8 mouse cellular contexts compared by ENCODE assay signal in the genomic region with DNA sequence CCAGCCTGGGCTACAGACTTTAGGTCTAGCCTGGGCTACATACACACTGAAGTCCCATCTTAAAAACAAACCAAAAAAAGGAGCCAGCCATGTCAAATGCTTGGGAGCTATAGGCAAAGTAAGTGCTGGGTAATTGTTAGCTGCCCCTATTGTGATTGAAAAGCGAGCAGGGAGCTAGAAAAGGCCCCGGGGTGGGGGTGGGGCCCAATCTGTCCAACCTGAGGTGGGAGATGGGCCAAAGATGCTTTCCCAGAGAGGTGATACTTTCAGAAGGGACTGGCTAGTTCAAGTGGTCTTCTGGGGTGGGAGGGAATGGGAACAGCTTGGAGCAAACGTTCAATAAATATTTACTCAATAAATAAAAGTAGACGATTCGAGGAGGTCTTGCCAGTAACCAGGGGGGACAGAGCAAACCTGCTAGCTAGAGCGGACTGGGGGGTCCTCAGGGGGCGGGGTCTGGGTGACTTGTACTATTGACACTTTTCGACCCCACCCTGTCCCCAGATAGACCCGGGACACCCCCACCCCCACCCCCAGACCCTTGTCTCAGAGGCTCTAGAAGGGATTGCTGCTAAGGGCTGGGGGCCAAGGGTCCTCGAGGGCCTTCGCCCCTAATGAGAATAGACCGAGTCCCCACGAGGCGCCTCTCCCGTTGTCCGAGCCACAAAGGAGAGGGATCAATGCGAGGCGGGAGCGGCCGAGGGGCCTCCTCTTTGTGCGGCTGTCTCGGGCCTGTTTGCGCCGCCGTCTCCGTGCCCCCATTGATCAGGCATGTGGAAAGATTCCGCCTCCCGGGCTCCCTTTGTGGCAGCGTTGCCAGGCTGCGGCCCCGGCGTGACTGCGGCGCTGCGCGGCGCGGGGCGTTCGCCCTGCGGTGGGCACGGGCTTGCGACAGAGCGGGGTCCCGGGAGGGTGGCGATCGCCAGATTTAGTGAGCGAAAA. TPM values are rescaled to one million over a fixed set of nuclear protein-coding genes. Genes with fewer than 3 reads are reported as not detected.
DNase-seq lines count a peak whose midpoint lies in the region; ATAC-seq and TF ChIP-seq lines count a peak whose summit lies in the region.

No protein-coding gene starts in this region.

- WGBS in lung, postnatal 0 days: 6% methylated on average over 48 of the region's 48 CpGs
- 1% methylated on average over 48 of the region's 48 CpGs for WGBS in hindbrain, embryonic 16.5 days

- peak overlapping the region; percentile 19; the same call in 1 of the 2 replicates for H3K4me3 ChIP-seq in lung, postnatal 0 days (ENCODE audit: low read depth, low read length)
- H3K4me3 ChIP-seq in hindbrain, embryonic 16.5 days (ENCODE audit: low read length): peak overlapping the region; percentile 42

- H3K9ac ChIP-seq in lung, postnatal 0 days (replicated peaks; ENCODE audit: low read depth): no peak overlapping the region; the same call in 1 of the 2 replicates
- peak overlapping the region; percentile 79 for H3K9ac ChIP-seq in hindbrain, embryonic 16.5 days (ENCODE audit: low read depth, low read length)

- H3K27ac ChIP-seq in lung, postnatal 0 days (ENCODE audit: low read length): no peak overlapping the region
- peak overlapping the region; percentile 59 for H3K27ac ChIP-seq in hindbrain, embryonic 16.5 days (ENCODE audit: low read depth, low read length)

- H3K4me2 ChIP-seq in lung, postnatal 0 days (replicated peaks; ENCODE audit: low read depth, low read length): peak overlapping the region; percentile 62
- peak overlapping the region; percentile 82 for H3K4me2 ChIP-seq in hindbrain, embryonic 16.5 days (ENCODE audit: low read length)

- TF ChIP-seq CTCF in lung, postnatal 0 days (IDR thresholded peaks at IDR 0.05): no peak

- peaks cover 4% of the 10 kb centered on the region; the same call in 1 of the 2 replicates for H3K4me1 ChIP-seq in lung, postnatal 0 days (ENCODE audit: insufficient read depth, low read depth, low read length)
- peaks cover 6% of the 10 kb centered on the region; the same call in 1 of the 2 replicates for H3K4me1 ChIP-seq in hindbrain, embryonic 16.5 days (ENCODE audit: control insufficient read depth, insufficient read depth, low read depth, low read length)

- no peaks in the 10 kb centered on the region for H3K9me3 ChIP-seq in lung, postnatal 0 days (ENCODE audit: low read length)
- H3K9me3 ChIP-seq in hindbrain, embryonic 16.5 days (ENCODE audit: control insufficient read depth, low read length): no peaks in the 10 kb centered on the region

- ATAC-seq in lung, postnatal 0 days: no peak
- ATAC-seq in hindbrain, embryonic 16.5 days: peak; percentile 90

- DNase-seq in lung, postnatal 0 days (ENCODE audit: low spot score): no peak
- DNase-seq in lung, postnatal 25 days (ENCODE audit: low spot score): no peak
- peak; percentile 92 for DNase-seq in embryo, embryonic 10.5 days (ENCODE audit: low spot score)
- peak; percentile 8 for DNase-seq in liver
- DNase-seq in right cerebral cortex, adult 2 months (ENCODE audit: low spot score in 2 of 2): peak; percentile 51 to 52
- DNase-seq in spleen, postnatal 4 days (ENCODE audit: low spot score in 2 of 2): no peak
- DNase-seq in kidney, postnatal 14 days: no peak

- no peaks in the 10 kb centered on the region for H3K27me3 ChIP-seq in lung, postnatal 0 days (replicated peaks; ENCODE audit: insufficient read depth, low read length)
- no peaks in the 10 kb centered on the region for H3K27me3 ChIP-seq in hindbrain, embryonic 16.5 days (replicated peaks; ENCODE audit: control insufficient read depth, insufficient read depth, low read length)

- H3K36me3 ChIP-seq in lung, postnatal 0 days (ENCODE audit: insufficient read depth, low read length): no peaks in the 10 kb centered on the region
- no peaks in the 10 kb centered on the region for H3K36me3 ChIP-seq in hindbrain, embryonic 16.5 days (ENCODE audit: control insufficient read depth, insufficient read depth, low read length)

- no peak for TF ChIP-seq EP300 in lung, postnatal 0 days (IDR thresholded peaks at IDR 0.05)

RNA-seq across cellular contexts. Expression of gene Msi1, which starts 31.3 kb away (rescaled TPM):
- 1.2 TPM in 2 replicates for polyA plus RNA-seq in lung, postnatal 0 days (2015; fragmentation: Nextera tagmentation; extraction: Ambion mirVana)
- polyA plus RNA-seq in hindbrain, embryonic 16.5 days (2015; fragmentation: Nextera tagmentation; extraction: Ambion mirVana): 23.0 and 44.5 TPM in 2 replicates

RNA-seq across cellular contexts. Expression of gene Cox6a1, which starts 49.3 kb away (rescaled TPM):
- 819 and 1,023 TPM in 2 replicates for polyA plus RNA-seq in lung, postnatal 0 days (2015; fragmentation: Nextera tagmentation; extraction: Ambion mirVana)
- 1,192 and 1,343 TPM in 2 replicates for polyA plus RNA-seq in hindbrain, embryonic 16.5 days (2015; fragmentation: Nextera tagmentation; extraction: Ambion mirVana)

RNA-seq across cellular contexts. Expression of gene Triap1, which starts 57.1 kb away (rescaled TPM):
- 51.1 and 54.9 TPM in 2 replicates for polyA plus RNA-seq in lung, postnatal 0 days (2015; fragmentation: Nextera tagmentation; extraction: Ambion mirVana)
- 51.3 and 52.8 TPM in 2 replicates for polyA plus RNA-seq in hindbrain, embryonic 16.5 days (2015; fragmentation: Nextera tagmentation; extraction: Ambion mirVana)

RNA-seq across cellular contexts. Expression of gene Gatc, which starts 57.1 kb away (rescaled TPM):
- polyA plus RNA-seq in lung, postnatal 0 days (2015; fragmentation: Nextera tagmentation; extraction: Ambion mirVana): 10.1 and 10.4 TPM in 2 replicates
- 32.3 and 45.5 TPM in 2 replicates for polyA plus RNA-seq in hindbrain, embryonic 16.5 days (2015; fragmentation: Nextera tagmentation; extraction: Ambion mirVana)

Comparison
In these comparisons a context has a peak if more than half of its experiments do, and no peak if none do; other contexts are left out.
1. DNase-seq: peak in embryo, embryonic 10.5 days (single experiment), liver (single experiment) and right cerebral cortex, adult 2 months (2 of 2); none in lung, postnatal 0 days (single experiment), lung, postnatal 25 days (single experiment), spleen, postnatal 4 days (0 of 2) and kidney, postnatal 14 days (single experiment).
2. RNA of gene Msi1, which starts 31.3 kb away (polyA plus RNA-seq): 23.0 to 44.5 TPM in hindbrain, embryonic 16.5 days; 1.2 TPM in lung, postnatal 0 days; every median in the first group is over 10 times any median in the second.